Mouse (Mus musculus): ENCODE data around the gene Cd96.
"Not testable (repeated sequence)": the region's sequence is repeated elsewhere in the genome, so short reads cannot be mapped to it uniquely, and the experiment has no call there.

The Cd96 gene

DNA sequence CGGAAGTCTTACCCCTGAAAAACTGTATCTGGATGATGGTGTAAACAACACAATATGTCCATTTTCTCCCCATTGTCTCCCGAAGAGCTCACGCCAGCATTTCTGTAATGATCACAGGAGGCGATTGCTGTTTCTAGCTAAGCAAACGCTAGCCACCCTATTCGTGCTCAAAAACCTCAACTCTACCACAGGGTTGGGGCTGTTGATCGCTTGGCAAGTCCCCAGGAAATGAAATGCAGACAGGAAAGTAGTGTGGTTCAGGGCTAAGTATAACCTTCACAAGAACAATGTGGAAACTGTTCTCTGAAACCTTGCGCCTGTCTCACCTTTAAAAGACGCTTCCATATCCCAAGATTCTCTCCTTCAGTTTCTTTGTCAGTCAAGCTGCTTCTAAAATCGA lies at the start of gene Cd96:
TSS of gene Cd96 (minus strand) at position 232 of the 400 bp plus-strand sequence.
- no peak for DNase-seq (ENCODE audit: low read depth, low spot score)

DNA sequence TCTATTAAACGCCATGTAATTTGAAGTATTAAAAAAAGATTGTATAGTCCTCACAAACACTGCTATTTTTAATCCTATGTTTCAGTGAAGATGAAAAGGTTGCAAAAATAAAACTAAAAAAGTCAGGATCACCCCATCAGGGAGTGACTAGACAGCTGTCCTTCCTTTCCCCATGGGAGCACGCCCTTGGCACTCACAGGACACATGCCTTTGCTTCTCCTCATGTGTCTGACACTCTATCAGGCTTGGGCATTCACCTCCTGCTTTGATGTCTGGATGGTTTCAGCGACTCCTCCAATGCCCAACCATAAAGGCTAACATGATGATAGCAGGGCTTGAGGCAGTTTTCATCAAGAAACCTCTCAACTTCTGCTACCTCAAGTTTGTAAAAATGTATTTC lies 46.9 kb upstream of the Cd96 start:
- no peak for DNase-seq (ENCODE audit: low read depth, low spot score)

DNA sequence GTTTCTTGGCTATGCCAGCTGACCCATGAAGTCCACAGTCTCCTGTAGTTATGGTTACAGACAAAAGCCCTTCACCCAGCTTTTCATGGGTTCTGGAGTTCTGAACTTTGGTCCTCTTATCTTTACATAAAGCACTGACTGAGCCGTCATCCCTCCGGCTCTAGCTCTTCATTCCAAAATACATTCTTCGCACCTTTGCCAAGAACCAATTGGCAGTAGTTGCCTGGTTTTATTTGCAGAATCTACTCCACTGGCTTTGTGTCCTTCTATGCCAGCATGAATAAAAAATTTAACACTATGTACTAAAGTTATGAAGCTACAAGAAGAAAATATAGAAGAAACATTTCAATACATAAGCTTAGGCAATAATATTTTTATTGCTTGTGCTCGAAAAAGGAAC lies 45.3 kb upstream of the Cd96 start:
- no peak for DNase-seq (ENCODE audit: low read depth, low spot score)

DNA sequence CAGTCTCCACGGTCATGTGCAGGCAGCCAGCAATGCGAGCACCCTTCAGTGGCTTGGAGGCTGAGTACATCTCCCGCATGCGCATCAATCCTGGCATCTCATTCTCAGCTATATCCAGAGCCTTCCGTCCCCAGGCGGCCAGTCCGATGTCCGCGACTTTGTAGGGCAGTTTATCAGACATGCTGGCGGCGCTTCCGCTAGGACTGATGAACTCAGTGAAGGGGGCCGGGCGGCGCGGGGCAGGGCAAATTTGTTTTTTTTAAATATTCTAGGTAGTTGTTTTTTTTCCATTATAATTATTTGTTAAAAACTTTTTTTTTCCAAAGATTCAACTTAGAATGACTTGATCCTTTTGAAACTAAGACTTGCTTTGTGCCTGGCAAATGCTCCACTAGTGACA lies 34.8 kb upstream of the Cd96 start, which contains the start of gene Gm4737:
TSS of gene Gm4737 (minus strand) at position 246 of the 400 bp plus-strand sequence.
- DNase-seq (ENCODE audit: low read depth, low spot score): not testable (repeated sequence)

DNA sequence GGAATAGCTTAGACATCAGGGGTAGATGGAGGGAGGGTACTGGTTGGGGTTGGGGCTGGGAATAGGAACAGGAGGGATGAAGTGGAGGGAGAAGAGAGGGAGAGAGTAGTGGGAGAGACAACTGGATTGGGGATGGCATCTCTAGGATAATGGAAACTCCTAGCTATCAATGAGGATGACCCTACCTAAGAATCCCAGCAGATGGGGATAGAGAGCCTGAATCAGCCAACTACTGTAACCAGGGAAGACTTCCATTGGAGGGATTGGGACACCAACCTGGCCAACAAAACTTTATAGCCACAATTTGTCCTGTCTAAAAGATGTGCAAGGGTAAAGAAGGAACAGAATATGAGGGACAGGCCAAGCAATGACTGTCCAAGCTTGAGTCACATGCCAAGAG lies 31.1 kb upstream of the Cd96 start:
- DNase-seq (ENCODE audit: low read depth, low spot score): peak; percentile 4

DNA sequence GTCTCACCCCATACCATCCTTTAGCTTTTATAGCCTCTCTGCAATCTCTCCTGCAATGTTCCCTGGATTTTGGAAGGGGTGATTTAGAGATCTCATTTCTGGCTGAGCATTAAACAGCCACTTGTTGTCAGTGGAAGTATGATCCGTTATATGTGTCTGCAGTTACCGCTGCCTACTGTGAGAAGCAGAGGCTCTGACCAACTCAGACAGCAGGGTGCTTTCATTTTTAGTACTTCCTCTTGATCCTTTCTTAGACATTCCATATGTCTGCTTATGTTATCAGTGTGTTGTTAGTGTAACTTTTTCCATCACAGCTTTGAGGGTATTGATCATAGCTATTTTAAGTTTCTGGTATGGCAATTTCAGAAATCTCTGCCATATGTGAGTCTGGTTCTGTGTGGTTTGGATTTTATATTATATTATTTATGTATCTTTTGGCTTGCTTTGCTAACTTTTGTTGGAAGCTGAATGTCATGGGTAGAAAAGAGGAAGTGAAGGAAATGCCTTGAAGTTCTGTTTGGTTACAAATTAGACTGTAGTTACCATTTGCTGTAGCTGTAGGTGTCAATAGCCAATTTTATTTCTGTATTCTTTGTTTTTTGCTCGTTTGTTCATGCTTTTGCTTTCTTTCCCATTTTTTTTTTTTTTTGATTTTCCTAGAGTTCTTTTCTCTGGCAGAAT lies 28.8 kb upstream of the Cd96 start:
- no peak for DNase-seq (ENCODE audit: low read depth, low spot score)

DNA sequence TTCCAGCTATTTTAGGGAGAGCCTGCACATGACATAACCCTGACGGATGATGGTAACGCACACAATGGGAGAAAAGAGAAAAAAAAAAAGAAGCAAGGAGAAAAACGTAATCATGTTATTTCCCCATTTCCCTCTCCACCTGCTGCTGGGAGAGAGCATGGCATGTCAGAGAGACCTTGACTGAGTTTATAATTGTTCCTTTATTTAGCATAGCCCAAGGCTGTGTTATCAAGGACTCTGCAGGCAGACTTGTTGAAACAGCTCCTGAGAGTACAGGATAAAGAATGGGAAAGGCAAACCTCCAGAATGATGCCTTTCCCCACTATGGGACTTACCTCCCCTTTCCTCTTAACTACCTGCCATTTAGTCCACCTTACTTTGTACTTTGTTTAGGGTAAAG lies 26.9 kb upstream of the Cd96 start:
- no peak for DNase-seq (ENCODE audit: low read depth, low spot score)

DNA sequence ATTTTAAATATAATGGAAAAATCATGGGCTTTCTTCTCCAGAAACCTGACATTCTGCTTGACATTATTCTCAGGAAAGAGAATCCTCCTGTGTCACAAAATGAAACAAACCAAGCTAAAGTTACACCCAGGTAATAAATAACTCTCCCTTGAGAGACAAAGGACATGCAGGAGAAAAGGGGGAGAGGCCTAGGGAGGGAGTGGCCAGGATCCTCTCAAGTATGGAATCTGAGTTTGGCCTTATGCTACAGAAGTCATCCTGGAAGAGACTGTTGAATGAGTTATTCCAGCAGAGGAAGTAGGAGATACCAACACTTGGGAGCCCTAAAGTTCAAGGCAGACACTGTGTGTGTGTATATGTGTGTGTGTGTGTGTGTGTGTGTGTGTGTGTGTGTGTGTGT lies 2.2 kb upstream of the Cd96 start:
- no peak for DNase-seq (ENCODE audit: low read depth, low spot score)

DNA sequence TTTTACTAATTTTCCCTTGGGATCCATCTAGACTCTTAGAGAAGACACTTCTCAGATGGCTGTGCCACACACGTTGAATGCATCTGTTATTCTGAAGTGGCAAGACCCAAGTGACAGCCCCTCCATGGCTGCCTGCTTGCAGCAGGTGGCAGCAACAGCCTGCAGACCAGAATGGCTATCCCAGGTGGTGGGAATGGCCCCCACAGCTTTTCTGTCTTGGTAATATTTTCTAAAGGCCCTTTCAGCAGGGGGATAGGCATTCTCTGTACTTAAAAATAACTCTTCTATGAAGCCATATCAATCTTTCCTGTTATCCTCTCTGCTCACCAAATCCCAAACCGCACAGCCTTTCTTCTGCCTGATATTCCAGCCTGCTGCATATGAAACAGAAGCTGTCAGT lies 1.4 kb upstream of the Cd96 start:
- DNase-seq (ENCODE audit: low read depth, low spot score): no peak

DNA sequence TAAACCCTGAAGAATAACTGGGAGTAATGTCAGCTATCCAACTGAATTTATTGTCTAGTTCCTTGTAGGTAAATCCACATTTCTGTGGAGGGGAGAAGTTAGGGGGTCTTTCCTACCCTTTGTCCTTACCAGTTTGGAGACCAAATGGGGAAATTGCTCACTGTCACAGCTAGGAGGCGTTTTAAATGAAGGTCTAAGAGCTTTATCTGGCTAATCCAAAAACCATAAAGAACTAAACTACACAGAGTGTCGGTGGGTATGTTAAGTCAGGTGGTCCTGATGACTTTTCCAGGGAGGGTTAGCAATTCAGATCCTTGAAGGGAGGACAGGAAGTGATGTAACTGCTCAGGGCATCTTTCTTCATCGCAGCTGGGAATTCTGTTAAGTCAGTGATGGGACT lies 556 bp upstream of the Cd96 start:
- no peak for DNase-seq (ENCODE audit: low read depth, low spot score)

DNA sequence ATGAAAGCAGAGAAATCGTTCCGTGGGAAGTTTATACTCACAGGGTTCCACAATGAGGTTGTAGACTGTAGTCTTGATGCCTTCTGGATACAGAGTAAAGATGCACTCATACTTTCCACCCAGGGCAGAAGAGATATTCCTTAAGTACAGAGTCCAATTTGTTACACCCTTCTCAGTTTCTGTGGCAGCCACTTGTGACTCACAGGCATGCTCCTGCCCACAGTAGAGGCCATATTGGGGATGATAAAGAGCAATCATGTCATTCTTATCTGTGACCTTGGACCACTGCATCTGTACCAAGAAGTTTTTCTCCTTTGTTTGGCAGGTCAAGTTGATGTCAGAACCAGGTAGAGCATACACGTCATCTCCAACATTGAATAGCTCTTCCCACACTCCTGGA lies 2.4 kb downstream of the Cd96 start:
- DNase-seq (ENCODE audit: low read depth, low spot score): no peak

DNA sequence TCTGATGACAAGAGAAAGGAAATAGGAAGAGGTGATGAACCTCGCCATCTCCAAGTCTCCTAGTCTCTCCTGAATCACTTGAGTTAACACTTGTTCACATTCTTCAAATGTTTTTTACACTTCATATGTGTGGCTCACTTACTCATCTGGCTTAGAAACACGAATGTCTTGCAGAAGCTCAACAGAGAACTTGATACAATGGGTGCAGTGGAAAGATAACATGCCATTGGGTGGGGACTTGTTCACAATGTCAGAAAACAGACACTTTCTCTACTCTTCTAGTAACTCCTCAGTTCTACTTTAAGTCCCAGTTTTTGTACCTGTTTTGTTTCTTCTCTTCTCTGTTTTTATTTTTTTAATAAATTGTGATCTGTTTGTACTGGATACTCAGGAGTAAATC lies 5.3 kb downstream of the Cd96 start:
- DNase-seq (ENCODE audit: low read depth, low spot score): no peak

DNA sequence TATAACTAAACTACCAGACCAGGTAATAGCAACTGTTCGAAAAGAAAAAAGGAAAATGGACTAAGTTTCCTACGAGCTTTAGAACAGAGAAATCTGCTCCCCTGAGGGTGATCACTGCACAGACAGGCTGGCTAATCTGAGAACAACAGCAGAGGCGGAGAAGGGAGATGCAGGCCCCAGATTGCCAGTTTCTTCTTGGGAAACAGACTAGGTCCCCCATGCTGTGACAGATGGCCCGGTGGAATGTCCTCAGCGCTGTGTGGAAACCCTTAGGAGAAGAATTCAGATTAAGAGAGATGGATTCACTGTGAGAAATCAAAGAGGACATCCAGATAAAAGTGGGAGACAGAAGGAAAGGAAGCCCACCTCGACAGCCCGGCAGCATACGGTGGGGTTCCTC lies 10.5 kb downstream of the Cd96 start:
- DNase-seq (ENCODE audit: low read depth, low spot score): no peak

DNA sequence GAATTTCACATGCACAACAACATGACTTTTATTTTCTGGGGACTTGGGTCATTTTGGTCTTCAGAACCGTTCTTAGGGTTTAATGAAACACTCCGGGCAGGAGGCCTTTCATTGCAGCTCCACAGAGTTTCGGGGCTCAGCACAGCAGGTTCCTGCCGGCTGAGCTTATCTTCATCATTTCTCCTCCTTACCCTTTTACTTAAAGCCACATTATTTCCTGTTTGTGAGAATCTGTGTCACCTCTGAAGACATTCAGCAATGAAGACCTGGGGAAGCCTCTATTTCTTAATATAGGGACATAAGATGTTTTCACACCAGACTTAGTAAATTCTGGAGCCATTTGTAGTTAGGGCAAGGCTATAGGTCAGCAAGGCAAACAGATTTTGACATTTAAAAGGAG lies 12.6 kb downstream of the Cd96 start:
- no peak for DNase-seq (ENCODE audit: low read depth, low spot score)

DNA sequence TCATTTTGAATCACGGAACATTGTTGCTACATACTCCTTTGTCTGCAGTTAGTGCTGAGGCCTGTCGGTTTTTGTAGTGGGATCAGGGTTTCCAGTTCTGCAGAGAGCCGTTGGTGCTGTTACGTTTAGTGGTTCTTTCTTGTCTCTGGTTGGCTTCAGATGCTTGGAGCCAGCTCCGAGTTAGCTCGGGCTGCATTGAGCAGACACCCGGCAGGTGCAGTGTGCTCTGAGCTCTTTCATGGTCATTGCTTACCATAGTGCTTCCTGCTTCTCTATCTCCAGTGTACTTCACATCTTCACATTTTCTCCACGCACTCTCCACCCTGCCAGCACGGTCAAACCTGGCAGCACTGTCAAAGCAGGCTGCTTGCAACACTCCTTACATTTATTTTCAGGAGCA lies 15.6 kb downstream of the Cd96 start:
- no peak for DNase-seq (ENCODE audit: low read depth, low spot score)

DNA sequence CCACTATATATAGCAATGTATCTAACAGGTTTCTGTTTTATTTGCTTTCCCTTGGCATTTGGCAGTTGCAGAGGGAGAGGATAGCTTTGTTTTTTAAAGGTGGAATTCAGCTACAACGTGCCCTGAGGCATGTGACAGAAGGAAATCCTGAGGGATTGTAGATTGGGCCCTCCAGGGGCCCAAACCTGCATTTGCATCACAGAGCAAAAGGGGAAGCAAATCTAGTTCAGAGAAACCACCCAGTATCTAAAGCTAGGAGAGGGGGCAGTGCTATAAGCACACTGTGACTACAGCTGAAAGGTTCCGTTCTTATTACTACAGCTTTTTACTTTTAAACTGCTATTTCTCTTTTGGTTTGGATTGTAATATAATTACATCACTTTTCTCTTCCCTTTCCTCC lies 18.3 kb downstream of the Cd96 start:
- peak; percentile 31 for DNase-seq (ENCODE audit: low read depth, low spot score)

DNA sequence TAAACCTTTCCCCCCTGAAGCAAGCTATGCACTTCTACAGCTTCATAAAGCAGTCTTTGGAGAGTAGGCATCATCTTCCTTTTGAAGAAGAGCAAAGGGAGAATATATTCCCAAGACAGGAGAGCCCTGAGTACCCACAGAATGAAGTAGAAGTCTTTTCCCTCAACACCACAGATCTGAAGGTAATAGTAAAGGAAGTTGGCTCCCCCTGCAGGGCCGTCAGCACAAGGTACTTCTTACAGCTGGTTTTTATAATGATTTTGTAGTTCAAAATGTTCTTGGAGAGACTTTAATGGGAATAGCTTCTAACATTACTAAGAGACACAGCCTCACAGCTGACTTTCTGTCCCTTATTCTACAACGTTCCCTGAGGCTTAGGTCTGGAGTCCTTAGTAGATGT lies 19.8 kb downstream of the Cd96 start:
- DNase-seq (ENCODE audit: low read depth, low spot score): no peak

DNA sequence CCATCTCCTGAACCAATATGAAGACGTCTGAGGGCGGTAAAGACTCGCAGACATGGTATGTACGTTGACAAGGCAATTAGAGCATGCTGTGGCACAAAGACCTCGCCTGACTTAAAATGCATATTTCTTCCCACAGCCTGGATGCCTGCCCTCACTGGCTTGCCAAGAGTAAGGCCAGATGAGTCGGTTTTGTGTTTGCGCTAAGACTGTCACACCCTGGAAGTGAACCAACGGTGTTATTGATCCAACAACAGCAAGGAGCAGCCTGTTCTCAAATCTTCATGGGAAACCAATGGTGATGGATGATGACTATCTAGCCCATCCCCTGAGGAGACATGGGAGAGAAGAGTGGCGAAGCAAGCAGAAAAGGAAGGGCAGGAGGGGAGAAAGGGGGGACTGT lies 22.6 kb downstream of the Cd96 start:
- DNase-seq (ENCODE audit: low read depth, low spot score): no peak

DNA sequence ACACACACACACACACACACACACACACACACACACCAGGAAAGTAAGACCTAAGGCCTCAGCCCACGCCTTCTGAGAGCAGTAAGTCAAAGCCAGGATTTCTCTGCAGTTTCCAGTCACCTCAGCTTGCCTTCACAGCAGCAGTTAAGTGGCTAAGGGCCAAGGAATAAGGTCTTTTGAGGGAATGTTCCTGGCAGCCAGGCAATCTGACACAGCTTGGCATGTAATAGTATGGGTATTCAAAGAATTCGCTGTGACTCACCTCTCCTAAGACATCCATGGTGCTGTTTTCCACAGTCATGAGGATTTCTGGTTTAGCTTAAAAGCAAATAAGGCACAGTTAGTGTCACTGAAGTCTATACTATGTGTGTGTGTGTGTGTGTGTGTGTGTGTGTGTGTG lies 25.6 kb downstream of the Cd96 start:
- DNase-seq (ENCODE audit: low read depth, low spot score): no peak

DNA sequence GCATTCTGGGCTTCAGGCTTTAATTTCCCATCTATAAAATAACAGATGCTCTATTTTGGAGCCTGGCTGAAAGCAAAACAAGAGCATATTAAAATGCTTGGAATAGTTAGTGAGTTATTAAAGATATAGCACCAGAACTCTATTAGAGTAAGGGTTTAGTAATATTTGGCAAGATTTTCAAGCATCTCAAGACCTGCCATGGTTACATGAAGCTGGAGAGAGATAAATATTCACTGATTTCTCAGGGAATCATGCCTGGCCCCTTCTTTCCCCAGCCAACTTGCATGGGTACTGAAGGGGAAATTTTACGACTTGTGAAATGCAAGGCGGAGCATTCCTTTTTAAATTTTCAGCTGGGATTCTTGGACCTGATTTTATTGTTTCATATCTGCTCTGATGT lies 27.1 kb downstream of the Cd96 start:
- DNase-seq (ENCODE audit: low read depth, low spot score): no peak

DNA sequence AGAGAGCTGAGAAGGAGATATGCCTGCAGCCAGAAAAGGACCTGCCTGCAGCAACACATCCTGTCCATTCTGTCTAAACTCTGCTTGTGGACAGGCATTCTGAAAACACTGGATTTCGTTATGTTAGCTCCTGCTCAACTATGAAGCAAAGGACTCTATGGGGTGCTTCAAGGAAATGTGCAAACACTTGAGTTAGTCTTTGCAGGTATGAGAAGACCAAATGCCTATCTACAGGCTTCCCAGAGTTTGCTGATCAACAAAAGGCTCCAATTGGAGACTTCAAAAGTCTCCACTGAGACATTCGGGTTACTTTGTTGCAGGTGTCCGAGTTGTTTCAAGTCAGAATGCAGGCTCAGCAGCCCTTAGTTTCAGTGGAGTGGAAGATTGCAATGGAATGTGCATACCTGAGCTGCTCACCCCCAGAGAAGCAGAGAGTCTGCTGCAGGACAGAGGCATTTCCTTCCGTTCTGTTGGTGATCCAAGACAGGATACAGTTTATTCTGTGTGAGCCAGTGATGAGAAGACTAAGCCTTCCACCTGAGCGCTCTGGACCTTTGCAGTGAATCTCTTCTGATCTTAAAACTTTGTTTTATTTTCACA lies 33.1 kb downstream of the Cd96 start:
- DNase-seq (ENCODE audit: low read depth, low spot score): no peak

DNA sequence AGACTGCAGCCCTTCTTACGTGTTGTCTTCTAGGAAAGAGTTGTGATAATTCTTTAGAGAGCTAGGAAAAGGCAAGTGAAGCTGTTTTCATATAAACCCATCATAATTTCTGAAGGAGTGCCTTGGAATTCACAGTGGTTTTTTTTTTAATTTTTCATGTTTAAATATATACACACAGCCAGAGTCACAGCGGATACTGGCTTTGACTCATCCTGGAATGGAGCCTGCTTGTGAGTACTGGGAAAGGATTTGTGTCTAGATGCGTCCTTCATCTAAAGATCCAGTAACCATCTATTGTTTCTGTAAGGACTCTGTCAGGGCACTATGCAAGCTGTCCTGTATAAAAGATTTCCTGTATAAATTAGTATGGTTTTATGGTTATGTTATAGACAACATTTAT lies 52.1 kb downstream of the Cd96 start:
- no peak for DNase-seq (ENCODE audit: low read depth, low spot score)

DNA sequence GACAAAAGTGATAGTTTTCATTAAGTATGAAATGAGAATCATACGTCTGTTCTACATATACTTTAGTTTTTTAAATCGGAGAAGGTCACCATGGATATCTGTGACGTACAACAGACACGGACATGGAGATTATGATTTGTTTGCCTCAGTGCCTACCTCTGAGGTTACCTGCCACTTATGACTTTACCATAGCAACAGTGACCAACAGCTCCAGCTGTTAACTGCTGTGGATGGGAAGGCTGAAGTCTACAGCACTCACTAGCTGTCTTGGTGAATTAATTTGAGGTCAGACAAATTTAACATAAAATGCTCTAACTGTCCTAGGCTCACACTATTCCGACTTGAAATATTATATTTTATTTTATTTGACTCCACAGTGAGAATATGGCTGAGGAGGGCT lies 56.8 kb downstream of the Cd96 start:
- DNase-seq (ENCODE audit: low read depth, low spot score): no peak

DNA sequence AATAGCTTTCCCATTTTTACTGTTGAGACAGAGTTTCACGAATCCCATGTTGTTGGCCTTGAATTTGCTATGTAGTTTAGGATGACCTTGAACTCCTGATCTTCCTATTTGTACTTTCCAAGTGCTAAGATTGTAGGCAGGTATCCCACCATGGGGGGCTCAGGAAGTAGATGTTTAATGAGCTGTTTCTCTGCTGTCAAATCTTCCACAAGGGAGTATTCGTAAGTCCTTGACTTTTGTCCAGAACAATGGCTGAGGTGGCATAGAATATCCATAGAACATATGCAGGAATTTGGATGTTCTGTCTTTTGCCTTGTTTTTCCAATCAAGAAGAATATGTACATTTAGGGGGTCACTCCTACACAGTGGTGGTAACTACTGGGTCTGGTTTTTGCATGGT lies 73.1 kb downstream of the Cd96 start:
- DNase-seq (ENCODE audit: low read depth, low spot score): no peak
